Mouse (Mus musculus) cerebellum, postnatal 14 days (tissue): Measurements from ENCODE around the gene Adck1.
"Not testable (repeated sequence)": the region's sequence is repeated elsewhere in the genome, so short reads cannot be mapped to it uniquely, and the experiment has no call there.

ENCODE experiments used
- DNase-seq, 2 experiments: peaks; one replicate each; pipeline ENCODE4 v3.0.0; 2021; ENCODE audit warnings: mixed read lengths in 2 of 2

Gene Adck1

GRCm38 (mm10) chr12:88428735-88429134 is 68.4 kb downstream of the Adck1 start:
- no peak for DNase-seq

GRCm38 (mm10) chr12:88432277-88432676 is 71.9 kb downstream of the Adck1 start:
- no peak for DNase-seq

GRCm38 (mm10) chr12:88433171-88433570 is 72.8 kb downstream of the Adck1 start:
- DNase-seq: no peak

GRCm38 (mm10) chr12:88436962-88437750 is 76.8 kb downstream of the Adck1 start:
- no peak for DNase-seq

- DNase-seq: no peak
Measured at GRCm38 (mm10) chr12:88441922-88442809, 81.8 kb downstream of the Adck1 start.

- peak in 1 of 2 experiments; percentile 32 for DNase-seq
Measured at GRCm38 (mm10) chr12:88444040-88444439, 83.7 kb downstream of the Adck1 start.

- no peak for DNase-seq
Measured at GRCm38 (mm10) chr12:88445471-88445870, 85.1 kb downstream of the Adck1 start.

- no peak for DNase-seq
Measured at GRCm38 (mm10) chr12:88450658-88451563, 90.6 kb downstream of the Adck1 start.

GRCm38 (mm10) chr12:88454701-88455410 is 94.5 kb downstream of the Adck1 start:
- no peak for DNase-seq

GRCm38 (mm10) chr12:88457021-88457420 is 96.7 kb downstream of the Adck1 start:
- DNase-seq: no peak

- no peak for DNase-seq
Measured at GRCm38 (mm10) chr12:88458936-88459335, 98.6 kb downstream of the Adck1 start.

- DNase-seq: no peak
Measured at GRCm38 (mm10) chr12:88459461-88459860, 99.1 kb downstream of the Adck1 start.

- DNase-seq: no peak
Measured at GRCm38 (mm10) chr12:88461026-88461425, 100.7 kb downstream of the Adck1 start.

GRCm38 (mm10) chr12:88463588-88464290 is 103.4 kb downstream of the Adck1 start:
- peak; percentile 54 to 59 for DNase-seq

- DNase-seq: no peak
Measured at GRCm38 (mm10) chr12:88466801-88467200, 106.4 kb downstream of the Adck1 start.

- DNase-seq: no peak
Measured at GRCm38 (mm10) chr12:88467257-88467656, 106.9 kb downstream of the Adck1 start.

GRCm38 (mm10) chr12:88467935-88468465 is 107.6 kb downstream of the Adck1 start:
- peak; percentile 15 to 24 for DNase-seq

GRCm38 (mm10) chr12:88468691-88469090 is 108.3 kb downstream of the Adck1 start:
- peak; percentile 28 to 36 for DNase-seq

- not testable (repeated sequence) for DNase-seq
Measured at GRCm38 (mm10) chr12:88471884-88472283, 111.5 kb downstream of the Adck1 start.

- no peak for DNase-seq
Measured at GRCm38 (mm10) chr12:88472832-88473231, 112.5 kb downstream of the Adck1 start.

- no peak for DNase-seq
Measured at GRCm38 (mm10) chr12:88473796-88474195, 113.4 kb downstream of the Adck1 start.
